Mouse (Mus musculus): ENCODE results near the gene Col4a4.

Col4a4 gene

DNA sequence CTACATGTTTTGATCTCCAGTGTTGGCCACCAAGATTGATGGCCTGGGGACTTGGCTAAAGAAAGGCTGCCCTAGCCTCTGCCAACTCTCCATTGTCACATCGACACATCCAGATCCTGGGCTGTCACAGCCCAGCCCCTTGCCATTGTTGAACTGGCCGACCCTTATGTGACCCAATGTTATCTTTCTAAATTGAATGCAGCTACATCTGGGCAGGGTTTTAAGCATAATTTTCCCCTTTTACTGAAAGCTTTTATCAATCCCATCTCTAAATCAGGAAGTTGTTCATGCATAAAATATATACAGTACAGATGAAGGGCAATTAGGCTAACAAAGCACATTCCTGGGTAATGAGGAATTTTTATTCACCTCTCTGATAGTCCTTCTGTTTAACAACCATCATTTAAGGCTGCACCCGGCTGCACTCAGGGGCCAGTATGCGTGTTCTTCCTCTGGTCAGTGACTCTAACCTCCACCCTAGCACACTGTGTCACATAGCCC lies 112.1 kb downstream of the Col4a4 start:
- DNase-seq: no peak

DNA sequence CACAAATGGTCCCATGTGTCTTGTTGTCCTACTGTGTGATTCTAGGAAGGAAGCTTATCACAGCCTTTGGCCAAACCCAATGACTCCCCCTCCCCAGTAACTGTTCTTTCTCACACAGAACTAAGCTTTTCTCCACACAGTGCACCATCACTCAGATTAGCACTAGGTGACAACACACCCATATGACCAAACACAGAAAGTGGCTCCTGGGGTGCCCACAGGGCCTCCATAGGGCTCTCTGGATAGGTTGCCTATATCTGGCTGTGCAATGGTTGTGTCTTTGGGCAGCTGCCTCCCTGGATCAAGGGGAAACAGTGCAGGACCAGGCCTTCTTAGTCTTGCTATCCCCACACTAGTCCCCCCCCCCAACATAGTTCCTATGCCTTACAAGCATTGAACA lies 113.2 kb downstream of the Col4a4 start:
- no peak for DNase-seq

DNA sequence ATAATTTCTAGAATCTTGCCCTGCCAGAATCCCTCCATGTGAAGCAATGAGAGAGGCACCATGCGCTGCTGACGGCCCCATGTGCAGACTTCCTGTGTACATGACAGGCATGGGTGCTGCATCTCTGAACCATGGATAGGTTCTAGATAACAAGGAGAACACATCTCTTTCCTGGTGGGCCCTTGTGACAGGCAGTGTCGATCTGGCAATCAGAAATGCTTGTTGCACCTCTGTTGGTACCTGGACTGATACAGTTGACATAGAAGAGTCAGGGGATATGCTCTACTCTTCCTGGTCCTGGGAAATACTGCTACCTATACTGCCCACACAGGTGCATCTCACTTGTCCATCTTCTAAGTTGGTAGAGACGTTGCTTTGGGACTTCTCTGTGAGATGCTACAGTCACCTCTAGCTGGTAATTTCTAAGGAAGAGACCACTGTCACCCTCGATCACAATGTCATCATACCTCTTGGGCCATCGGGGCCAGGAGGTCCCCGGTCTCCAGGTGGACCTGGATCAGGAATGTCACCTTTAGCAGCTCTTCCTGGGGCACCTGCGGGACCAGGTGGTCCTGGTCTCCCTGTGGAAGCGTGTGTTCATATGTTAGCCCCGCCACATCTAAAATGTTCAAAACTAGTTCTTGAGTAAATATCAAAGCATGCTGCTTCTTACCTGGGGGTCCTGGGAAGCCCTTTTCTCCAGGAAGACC lies 116.0 kb downstream of the Col4a4 start:
- DNase-seq: no peak

DNA sequence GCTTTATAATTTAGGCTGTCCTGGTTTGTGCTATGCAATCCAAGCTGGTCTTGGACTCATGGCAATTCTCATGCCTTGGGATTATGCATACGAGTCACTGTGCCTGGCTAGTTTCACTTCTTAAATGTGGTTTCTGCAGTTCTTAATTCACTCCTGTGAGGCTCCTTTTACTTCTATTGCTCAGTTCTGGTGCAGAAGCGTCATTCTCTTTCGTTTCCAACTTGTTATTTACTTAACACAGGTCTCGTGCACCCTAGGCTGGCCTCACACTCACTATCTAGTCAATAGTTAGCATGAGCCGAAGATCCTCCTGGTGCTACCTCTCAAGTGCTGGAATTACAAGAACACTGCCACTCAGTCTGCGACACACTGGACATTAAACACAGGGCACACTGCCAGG lies 117.8 kb downstream of the Col4a4 start:
- DNase-seq: no peak

DNA sequence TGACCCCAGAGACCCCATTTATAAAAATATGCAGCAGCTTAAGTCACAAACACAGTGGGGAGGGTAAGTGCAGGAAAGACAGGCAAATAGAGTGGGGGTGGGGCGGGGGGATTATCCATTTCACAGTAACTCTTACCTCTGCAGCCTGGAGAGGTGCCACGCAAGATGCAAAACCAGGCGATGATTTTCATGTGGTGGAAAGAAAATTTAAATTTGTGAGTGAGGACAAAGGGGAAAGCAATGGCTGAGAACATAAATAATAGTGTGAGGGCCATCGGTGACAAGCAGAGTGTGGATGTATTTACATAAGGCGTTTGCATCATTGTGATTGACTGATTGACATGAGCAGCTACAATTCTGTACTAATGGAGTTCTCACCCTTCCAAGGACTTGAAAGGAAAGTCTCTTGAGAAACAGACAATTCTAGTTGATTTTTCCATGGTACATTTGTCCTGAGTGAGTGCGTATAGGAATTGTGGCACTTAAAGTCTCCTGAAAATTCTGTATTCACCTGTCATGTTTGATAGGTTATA lies 121.3 kb downstream of the Col4a4 start:
- DNase-seq: no peak

DNA sequence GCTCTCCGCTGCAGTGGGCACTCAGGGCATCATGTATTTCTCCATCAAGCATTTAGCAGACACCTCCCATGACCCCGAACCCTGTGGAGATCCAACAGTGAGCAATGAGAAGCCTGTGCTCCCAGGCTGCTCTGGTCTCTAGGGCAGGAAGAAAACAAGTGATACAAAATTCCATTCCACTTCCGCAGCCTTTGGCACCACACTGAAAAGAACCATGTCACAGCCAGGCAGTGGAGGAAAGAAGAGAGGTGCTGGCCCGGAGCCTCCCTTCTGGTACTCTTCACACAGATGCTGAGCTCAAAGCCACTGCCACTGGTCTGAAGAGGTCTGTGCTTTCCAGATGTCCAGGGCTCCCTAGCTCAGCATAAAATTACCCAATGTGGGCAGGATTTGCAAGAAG lies 125.6 kb downstream of the Col4a4 start:
- no peak for DNase-seq

DNA sequence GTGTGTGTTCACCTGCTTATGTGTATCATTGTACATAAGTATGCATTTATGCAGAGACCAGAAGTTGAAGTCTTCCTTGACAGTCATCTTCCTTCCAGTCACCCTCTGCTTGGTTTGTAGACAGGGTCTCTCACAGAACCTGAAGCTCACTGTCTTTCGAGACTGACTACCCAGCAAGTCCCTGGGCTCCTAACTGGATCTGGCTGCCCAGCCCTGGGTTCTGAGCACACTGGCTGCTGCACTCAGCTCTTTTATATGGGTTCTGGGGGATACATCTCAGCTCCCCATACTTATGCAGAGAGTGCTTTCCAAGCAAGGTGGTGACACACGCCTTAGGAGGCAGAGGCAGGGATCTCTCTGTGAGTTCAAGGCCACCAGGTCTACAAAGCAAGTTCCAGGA lies 126.7 kb downstream of the Col4a4 start:
- no peak for DNase-seq

DNA sequence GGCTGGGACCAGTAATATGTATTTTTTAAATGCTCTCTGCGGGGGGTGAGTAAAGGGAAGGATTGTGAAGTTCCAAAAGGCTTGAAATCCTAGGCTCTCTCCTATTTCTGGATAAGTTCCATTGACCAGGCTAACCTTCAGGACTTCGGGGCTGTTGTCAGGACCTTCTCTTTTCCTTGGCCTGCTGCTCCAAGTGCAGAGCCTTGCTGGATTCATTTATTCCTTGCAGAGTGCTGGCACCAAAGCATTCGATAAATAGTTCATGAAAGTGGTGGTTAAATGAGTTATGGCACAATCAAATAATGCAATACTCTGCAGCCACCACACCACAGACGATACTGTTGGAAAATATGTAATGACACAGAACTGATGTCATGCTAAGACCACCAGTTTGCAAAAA lies 127.3 kb downstream of the Col4a4 start:
- DNase-seq: no peak

DNA sequence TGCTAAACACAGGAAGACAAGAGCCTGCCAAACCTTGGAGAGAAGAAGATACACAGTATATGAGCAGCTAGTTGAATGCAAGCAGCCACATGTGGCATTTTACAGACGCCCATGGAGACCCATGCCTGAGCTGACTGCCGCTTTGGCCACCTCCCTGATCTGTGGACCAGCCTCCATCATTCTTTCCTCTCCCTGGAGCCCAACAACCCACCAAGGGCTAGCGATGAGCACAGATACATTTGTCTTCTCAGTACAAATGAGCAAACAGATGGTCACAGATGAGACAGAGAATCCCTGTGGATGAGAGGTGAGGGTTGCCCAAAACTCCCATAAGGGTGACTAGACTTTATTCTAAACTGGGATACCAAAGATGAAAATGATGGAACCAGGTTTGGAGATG lies 132.6 kb downstream of the Col4a4 start:
- no peak for DNase-seq

DNA sequence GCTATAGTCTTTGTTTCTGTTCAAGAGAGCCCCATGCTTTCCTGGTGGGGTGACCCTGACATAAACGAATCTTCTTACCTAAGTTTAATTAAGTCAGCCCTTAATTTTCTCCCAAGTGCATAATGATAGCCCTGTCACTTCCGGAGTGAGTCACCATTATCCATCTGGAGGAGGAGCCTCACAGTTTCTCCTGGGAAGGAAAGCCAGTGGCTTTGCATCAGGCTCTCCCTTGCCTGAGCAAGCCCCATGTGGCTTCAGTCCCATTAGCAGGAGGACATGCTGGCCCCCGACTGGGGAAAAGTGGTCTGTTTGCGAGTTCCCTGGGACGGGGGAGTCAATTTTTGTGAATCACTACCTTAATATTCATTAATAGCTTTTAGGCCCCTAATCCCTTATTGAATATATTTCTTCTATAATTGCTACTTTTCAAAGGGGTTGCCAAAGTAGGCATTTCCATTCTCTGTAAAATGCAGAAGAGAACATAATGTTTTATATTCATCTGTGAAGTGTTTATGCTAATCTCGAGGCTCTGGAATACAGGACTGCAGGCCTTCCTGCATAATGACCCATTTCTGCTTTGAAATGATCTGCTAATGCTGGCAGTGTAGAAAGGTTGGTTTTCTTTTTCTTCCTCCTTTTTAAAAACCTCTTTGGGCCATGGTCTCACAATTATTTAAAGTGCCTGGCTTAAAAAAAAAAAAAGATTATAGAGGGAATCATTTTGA lies 134.6 kb downstream of the Col4a4 start:
- no peak for DNase-seq

DNA sequence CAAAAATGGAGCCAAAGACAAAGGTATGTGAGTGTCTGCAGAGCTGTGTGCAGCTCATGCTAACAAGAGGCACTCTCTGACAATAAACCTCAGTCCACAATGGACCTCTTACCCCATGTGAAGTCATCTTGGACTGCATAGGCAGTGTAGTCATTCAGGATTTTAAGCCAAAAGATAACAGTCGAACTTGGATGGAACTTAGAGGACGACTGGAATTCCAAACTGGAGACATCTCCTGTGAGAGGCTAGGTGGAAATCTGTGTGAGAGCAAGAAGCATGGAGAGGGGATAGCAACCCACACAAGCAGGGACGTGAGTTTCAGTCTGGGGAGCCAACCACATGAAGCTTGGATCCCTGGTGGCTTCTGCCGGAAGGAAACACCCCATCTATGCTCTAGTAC lies 136.8 kb downstream of the Col4a4 start:
- no peak for DNase-seq

DNA sequence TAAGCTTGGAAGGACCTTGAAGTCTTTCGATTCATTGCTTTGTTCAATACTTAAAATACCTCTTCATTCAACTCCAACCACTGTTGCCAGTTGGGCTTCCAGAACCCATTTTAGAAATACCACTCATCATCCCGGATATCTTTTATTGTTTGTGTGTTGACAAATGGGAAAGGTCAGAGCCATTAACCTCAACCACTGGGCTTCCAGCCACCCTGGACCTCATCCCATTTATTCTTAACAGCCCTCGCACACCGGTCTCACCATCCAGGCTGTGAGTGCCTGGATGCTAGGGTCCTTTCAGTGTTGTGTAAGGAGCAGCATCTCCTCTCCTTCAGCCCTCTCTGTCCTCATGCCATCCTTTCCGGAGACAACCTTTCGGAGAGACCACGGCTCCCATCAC lies 140.6 kb downstream of the Col4a4 start:
- DNase-seq: no peak

DNA sequence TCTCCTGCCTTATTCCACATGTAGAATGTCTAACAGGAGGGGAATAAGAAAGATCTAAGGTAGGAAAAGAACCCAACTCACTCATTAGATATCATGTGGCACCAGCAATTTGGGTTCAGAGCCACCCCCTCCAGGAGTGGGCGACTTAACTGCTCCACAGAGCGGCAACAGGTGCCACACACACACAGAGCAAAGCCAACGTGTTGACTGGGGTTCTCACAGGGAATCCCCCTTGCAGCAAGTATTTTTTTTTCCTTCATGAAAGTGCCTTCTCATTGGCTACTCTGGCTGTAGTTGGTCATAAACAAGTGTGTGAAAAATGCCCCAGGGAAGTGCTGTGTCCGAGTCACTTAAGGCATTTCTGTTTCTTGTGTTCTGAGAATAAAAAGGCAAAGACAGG lies 143.1 kb downstream of the Col4a4 start:
- DNase-seq: no peak

DNA sequence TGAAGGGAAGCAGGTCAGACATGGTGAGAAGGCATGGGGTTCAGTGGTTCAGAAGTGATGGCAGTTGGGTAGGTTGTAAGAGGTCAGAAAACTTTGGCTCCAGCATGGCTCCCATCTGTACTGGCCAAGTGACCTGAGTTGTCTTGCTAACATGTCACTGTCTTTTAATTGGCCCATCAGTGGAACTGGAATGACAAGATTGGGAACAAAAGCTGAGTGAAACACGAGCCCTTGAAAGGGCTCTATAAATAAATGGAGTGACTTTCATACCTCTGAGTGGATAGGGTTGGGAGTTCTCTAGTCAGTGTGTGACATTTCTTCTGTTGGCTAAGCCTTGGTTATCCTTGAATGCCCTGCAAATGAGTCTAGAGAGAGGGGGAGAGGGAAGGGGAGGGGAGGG lies 146.5 kb downstream of the Col4a4 start:
- no peak for DNase-seq

DNA sequence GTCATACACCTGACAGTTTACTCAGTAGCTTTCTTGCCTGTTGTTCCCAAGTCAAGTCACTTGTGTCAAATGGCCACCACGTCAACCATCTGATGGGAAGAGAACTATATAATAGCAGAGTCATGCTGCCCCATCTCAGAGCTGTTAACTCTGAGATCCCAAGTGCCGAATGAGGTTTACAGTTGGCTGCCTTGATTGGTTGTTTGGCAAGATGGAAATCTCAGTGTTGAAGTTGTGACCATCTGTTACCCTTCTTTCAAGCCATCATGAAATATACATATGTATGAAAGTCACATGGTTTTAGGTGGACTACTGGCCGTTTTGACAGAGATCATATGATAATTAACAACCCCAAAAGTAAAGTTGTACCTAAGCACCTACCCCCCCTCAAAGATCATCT lies 149.4 kb downstream of the Col4a4 start:
- no peak for DNase-seq

DNA sequence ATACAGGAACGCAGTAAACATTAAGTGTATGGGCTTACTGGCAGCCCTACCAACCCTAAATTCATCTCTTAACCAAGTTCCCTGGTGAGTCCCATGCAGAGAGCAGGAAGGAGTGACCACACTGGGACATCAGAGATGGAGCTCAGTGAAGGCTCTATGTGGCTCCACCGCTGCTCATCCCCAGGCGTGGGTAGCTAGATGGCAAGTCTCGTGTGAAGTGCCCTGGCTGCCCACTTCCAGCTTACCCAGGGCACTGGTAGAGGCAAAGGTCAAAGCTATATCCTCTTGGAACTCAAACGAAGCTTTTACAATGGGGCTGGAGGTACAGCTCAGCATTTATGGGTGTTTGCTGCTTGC lies 153.0 kb downstream of the Col4a4 start:
- no peak for DNase-seq

DNA sequence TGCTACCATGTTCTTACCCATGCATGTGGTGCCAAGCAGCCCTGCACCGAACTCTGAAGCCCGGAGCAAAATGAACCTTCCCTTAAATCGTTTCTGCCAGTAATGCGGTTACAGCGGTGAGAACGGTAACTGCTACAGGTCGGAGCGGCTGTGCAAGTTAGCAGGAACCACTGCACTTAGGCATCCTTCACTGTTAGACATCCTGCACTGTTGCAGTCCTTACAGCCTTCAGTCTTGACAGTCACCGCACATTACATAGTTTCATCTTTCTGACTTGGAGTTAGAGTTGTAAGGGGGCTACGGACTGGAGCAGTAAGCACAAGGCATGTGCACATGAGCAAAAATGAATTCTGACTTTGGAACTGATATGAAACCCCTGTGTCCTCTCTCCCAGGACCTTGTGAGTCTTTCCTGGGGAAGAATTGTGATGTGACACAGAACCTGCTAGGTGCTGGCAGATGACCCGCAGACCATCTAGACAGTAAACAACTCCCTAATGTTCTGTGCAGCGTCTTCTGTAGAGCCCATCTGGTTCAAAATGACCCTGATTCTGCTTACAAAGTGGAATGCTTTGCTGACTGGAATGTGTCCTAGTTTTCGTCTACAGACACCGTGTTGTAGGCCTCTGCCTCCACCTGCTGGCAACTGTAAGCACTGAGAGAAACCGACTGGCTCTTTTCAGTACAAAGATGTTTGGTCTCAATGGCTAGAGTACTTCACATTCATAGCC lies 153.6 kb downstream of the Col4a4 start:
- no peak for DNase-seq

DNA sequence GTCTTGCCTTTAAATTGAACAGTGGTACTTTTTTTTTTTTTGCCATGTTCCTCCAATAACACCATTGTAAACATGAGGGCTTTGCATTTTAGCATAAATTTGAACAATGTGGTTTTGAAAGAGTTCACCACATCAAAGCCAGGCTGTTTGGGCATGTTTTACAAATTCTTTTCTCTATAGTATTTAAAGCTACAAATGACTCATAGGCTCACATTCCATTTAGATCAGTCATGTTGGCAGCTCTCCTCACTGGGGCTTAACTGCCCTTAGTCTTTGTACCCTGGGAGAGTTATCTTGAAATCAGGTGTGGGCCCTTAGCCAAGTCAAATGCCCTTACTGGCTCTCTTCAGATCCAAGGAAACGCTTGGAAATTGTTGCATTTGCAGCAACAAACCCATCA lies 157.6 kb downstream of the Col4a4 start:
- DNase-seq: no peak

DNA sequence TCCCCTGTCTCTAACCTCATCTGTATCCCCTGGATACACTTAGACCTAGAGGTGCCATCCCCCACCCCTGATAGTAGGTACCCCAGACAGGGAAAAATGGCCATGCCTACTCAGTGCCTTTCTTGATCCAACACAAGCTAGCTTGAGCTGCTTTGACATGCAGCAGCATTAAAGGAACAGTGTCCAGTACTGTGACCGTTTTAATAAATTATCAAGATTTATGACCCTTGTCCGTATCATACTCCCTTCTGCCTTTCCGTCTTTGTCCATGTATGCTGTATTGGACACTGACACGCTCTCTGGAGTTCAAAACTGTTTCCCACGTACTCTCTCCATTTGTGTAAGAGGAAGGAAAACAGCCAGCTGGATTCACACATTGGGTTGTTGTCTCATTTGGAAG lies 158.9 kb downstream of the Col4a4 start:
- DNase-seq: no peak

DNA sequence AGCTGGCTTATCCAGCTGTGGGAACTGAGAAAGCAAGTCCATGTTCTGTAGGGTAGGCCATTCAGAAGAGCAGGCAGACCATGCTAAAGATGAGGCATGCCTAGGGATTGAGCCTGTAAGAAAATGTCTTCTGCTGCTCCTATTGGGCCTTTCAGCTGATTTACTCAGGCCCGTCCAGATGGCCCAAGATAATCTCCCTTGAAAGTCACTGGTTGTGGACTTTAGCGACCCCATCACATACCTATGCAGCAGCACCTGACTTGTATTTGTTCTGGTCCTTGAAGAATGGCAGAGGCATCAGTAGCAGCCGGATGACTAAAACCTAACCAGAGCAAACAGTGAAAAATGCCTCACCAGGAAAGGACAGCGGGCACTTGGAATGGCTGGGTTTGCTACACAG lies 171.0 kb downstream of the Col4a4 start:
- DNase-seq: no peak

DNA sequence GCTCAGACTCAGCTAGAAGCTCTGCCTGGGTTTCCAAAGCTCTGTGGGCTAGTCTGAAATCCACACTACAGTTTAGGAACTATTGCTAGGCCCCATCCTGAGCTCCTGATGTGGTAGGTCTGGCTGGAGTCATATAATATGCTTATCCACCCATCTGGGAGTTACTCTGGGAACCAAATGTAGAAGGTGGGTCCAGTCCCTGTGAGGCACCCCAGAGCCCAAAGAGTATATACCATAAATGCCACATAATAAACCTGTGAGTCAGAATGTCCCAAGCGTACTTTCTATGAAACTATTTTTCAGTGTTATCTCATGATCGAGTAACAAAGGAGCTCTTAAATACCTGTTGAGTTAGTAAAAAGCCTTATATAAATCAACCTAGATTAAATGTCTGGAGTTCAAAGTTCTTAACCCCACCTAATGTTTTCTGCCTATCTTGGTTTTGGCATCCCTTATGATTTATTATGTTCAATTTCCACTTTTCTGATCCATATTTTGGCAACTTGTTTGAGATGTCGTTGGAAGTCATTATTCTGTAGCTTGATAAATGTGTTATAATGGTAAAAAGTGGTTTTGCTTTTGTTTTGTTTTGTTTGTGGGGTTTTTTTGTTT lies 172.1 kb downstream of the Col4a4 start:
- DNase-seq: no peak

DNA sequence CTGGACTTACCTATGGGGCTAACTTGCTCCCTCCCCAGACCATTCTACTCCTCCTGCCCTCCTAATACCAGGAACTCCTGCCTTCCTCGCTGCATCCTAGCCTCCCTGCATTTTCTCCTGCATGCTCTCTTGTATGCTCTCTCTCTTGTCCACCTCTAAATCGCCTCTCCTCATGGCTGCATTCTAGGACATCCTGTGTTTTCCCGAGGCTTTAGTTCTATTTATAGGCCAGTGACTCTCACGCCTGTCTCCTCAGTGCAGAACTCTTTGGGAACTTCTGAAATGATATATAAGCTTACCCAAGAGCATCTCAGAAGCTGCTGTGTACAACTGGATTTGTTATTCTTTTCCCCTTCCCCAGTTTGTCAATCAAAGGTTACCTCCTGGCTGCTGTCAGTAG lies 174.6 kb downstream of the Col4a4 start:
- DNase-seq: no peak

DNA sequence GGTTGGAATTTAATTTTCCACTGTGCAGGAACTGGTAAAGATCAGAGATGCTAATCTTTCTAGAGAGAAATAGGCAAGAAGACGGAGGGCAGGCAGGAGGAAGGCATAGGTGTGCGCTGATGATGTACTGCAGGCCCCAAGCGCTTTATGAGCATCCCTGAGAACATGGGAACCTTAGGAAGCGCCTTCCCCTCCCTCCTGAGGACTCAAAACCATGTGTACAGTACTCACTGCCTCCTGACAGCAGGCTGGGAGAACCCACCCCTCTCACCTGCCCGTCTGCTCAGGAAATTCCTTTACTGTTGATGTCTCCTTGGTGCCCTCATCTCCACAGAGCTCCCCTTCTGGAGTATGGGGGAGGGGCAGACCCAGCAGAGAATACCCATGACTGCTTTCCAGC lies 175.1 kb downstream of the Col4a4 start:
- no peak for DNase-seq
